Mouse (Mus musculus) liver, embryonic 13.5 days (tissue): ENCODE measurements around the gene Cpd. TPM values are rescaled to one million over a fixed set of nuclear protein-coding genes. Genes with fewer than 3 reads are reported as not detected.
"Not testable (repeated sequence)": the region's sequence is repeated elsewhere in the genome, so short reads cannot be mapped to it uniquely, and the experiment has no call there.

Experiments
- ATAC-seq: fragments of 200-750 bp; cut with Nextera tagmentation; 2 replicates; pipeline ENCODE4 v1.8.0; 2017; ENCODE audit warnings: low read depth, mild to moderate bottlenecking, moderate number of reproducible peaks, moderate library complexity
- DNase-seq: peaks from one replicate; pipeline ENCODE4 v3.0.0; 2022
- H3K27ac ChIP-seq: fragments of 300-500 bp; sonication (generic); 2 replicates; pipeline ENCODE4 v1.5.1; 2015; ENCODE audit warnings: moderate library complexity, mild to moderate bottlenecking, inconsistent platforms
- H3K27me3 ChIP-seq: fragments of 300-500 bp; sonication (generic); 2 replicates; pipeline ENCODE4 v1.6.1; 2015; ENCODE audit warnings: mild to moderate bottlenecking, inconsistent platforms
- H3K36me3 ChIP-seq: fragments of 300-500 bp; sonication (generic); 2 replicates; pipeline ENCODE4 v1.6.1; 2015; ENCODE audit warnings: mild to moderate bottlenecking, inconsistent platforms
- H3K4me1 ChIP-seq: fragments of 300-500 bp; sonication (generic); replicated peaks from 2 replicates; pipeline ENCODE4 v1.6.1; 2015; ENCODE audit warnings: inconsistent platforms
- H3K4me2 ChIP-seq: fragments of 300-500 bp; sonication (generic); 2 replicates; pipeline ENCODE4 v1.6.1; 2015; ENCODE audit warnings: inconsistent platforms, mild to moderate bottlenecking, moderate library complexity
- H3K4me3 ChIP-seq: fragments of 300-500 bp; sonication (generic); replicated peaks from 2 replicates; pipeline ENCODE4 v1.5.1; 2015; ENCODE audit warnings: mild to moderate bottlenecking, inconsistent platforms
- H3K9ac ChIP-seq: fragments of 300-500 bp; sonication (generic); 2 replicates; pipeline ENCODE4 v1.6.1; 2015; ENCODE audit warnings: mild to moderate bottlenecking, inconsistent platforms
- H3K9me3 ChIP-seq: fragments of 300-500 bp; sonication (generic); replicated peaks from 2 replicates; pipeline ENCODE4 v1.6.1; 2016; ENCODE audit warnings: inconsistent platforms
- WGBS: fragments of 180-500 bp; shearing (Covaris S2); methylation state at CpG from one replicate; pipeline ENCODE4 v1.1.7; 2015; ENCODE audit not compliant: insufficient replicate concordance; 5-methylcytosine and 5-hydroxymethylcytosine counted together
- polyA plus RNA-seq: library from polyadenylated mRNA; unstranded; fragments of >200 nt; fragmentation: Nextera tagmentation; extraction: Ambion mirVana; gene quantifications from 2 replicates; pipeline ENCODE4 v1.2.1, GENCODE M21; 2015

Gene Cpd
- polyA plus RNA-seq, 1 experiment from 2014 or later: 4.8 TPM

DNA sequence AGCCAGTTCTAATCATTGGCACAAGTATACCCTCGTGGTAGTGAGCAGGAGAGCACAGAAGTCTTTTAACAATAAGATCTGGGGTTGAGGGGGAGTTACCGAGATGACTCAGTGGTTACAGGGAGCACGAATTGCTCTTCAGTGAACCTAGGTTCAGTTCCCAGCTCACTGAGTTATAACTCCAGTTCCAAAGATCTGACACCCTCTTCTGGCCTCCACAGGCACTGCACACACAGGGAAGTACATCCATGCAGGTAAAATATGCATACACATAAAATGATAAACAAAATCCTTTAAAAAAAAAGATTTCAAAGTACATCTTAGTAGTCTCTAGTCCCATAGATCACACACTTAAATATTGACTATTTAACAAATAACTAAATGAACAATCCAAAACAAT is 29.2 kb downstream of the Cpd start:
- no peaks in the 10 kb centered on the region for H3K27me3 ChIP-seq
- ATAC-seq: no peak
- H3K4me2 ChIP-seq: no peak overlapping the region
- H3K9me3 ChIP-seq: no peaks in the 10 kb centered on the region
- 76% methylated on average over 3 of the region's 3 CpGs for WGBS
- peaks cover 16% of the 10 kb centered on the region; the same call in 1 of the 2 replicates for H3K36me3 ChIP-seq
- H3K4me1 ChIP-seq: peaks cover 26% of the 10 kb centered on the region
- no peak overlapping the region for H3K27ac ChIP-seq
- no peak overlapping the region for H3K9ac ChIP-seq
- H3K4me3 ChIP-seq: no peak overlapping the region
- DNase-seq: no peak

DNA sequence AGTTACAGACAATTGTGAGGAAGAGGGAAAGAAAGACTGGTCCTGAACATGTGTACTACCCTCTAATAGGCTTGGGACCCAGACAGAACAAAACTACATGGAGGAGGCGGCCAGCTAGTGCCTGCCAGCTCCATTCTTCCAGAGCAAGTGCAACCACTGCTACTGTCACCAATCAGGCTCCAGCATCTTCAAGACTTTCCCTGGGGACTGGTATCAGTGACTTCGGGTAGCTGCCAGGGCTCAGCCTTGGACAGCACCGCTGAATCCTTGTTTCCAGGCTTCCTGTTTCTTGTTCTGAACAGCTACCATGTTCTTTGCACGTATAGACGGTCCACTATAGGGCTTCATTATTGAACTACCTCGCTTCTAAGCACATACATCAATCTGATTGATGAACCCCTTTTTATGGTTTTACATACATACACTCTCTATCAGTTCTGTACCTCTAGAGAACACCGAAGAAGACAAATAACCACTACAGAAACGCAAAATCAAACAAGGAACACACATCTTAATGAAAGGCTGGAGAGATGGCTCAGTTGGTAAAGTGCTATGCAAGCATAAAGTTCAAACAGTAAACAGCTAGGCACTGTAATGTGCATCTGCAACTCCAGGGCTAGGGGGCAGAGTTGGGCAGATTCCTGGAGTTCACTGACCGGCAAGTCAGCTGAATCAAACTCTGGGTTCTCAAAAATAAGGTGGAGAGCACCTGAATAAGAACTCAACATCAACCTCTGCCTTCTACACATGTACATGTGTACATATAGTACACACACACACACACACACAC is 35.9 kb downstream of the Cpd start:
- Histone ChIP-seq H3K9ac (no peak overlapping the region), H3K9me3 (no peaks in the 10 kb centered on the region), H3K27ac (no peak overlapping the region), H3K4me1 (no peaks in the 10 kb centered on the region), H3K4me3 (no peak overlapping the region), H3K4me2 (no peak overlapping the region), H3K27me3 (no peaks in the 10 kb centered on the region), H3K36me3 (peaks cover 53% of the 10 kb centered on the region)
- 76% methylated on average over 9 of the region's 9 CpGs for WGBS
- ATAC-seq (no peak), DNase-seq (no peak)

DNA sequence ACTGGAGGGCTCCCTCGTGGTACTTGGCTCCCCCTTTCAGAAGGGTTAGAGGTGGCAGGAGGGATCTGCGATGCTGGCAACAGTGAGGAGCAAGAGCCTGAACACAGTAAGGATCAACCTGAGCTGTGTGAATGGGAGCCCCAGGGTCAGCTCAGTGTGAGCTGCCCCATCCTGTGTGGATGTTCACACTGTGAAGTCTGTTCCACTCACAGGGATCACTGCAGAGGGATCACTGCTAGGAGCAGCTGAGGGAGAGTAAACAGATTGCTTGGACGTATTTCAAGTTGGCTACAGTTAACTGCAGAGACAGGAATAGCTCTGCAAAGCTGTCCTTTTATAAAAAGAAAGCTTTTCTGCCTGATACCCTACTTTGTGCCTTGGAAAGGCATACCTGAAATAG is 37.4 kb downstream of the Cpd start:
- Histone ChIP-seq H3K27me3 (no peaks in the 10 kb centered on the region), H3K4me2 (no peak overlapping the region), H3K4me1 (no peaks in the 10 kb centered on the region), H3K36me3 (peaks cover 64% of the 10 kb centered on the region), H3K9me3 (no peaks in the 10 kb centered on the region), H3K4me3 (no peak overlapping the region), H3K27ac (no peak overlapping the region), H3K9ac (no peak overlapping the region)
- 67% methylated on average over 3 of the region's 3 CpGs for WGBS
- ATAC-seq (no peak), DNase-seq (no peak)

GRCm38 (mm10) chr11:76808550-76808949 is 38.3 kb downstream of the Cpd start:
- 84% methylated on average over 7 of the region's 7 CpGs for WGBS
- no peak for DNase-seq
- Histone ChIP-seq H3K4me3 (no peak overlapping the region), H3K9ac (no peak overlapping the region), H3K36me3 (peaks cover 61% of the 10 kb centered on the region), H3K27ac (no peak overlapping the region), H3K4me1 (no peaks in the 10 kb centered on the region), H3K4me2 (no peak overlapping the region), H3K9me3 (no peaks in the 10 kb centered on the region), H3K27me3 (no peaks in the 10 kb centered on the region)
- ATAC-seq: no peak

DNA sequence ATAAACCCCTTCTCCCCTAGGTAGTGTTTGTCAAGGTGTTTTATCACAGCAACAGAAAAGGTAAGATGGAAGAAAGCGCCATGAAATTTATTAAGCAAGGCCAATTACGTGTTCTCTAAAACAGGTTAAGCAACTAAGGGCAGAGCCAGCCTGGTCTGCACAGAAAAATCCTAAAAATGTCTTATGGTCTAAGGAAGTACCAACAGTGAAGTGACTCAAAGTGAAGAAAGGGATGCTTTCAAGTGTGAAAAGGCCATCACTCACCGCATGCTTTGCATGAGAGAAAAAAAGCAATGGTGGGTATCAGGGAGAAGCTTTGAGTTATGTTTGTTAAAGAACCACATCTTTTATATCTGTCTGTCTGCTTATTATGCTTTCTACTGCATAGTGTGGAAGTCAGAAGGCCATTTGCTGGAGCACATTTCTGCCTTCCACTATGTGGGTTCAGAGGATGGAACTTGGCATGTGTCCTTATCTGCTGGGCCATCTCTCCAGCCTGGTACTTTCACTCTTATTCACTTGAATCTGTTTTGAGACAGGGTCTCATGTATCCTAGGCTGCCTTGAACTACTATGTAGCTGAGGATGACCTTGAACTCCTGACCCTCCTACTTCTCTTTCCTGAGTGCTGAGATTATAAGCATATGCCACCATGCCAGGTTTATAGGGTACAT is 39.7 kb downstream of the Cpd start:
- H3K27ac ChIP-seq: no peak overlapping the region
- H3K9me3 ChIP-seq: no peaks in the 10 kb centered on the region
- H3K4me3 ChIP-seq: no peak overlapping the region
- no peak overlapping the region for H3K4me2 ChIP-seq
- no peak for DNase-seq
- H3K4me1 ChIP-seq: no peaks in the 10 kb centered on the region
- H3K36me3 ChIP-seq: peaks cover 67% of the 10 kb centered on the region
- 88% methylated on average over 3 of the region's 3 CpGs for WGBS
- no peak for ATAC-seq
- no peak overlapping the region for H3K9ac ChIP-seq
- H3K27me3 ChIP-seq: no peaks in the 10 kb centered on the region

DNA sequence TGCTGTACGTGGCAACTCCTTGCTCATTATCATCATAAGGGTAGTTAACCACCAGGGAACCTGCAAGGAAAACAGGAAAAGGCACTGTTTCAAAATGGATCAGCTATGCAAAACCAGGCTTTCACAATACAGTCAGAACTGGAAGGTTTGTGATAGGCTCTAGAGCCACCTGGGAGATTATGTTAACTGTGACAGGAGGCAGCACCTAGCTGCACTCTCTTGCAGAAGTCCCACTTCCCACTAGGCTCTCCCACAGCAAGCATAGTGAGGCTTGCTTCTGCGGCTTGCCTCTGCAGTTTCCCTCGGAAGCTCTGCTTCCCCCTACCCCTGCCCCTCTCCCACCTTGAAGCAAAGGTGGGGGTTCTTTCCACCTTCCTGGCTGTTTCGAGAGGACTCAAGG is 40.8 kb downstream of the Cpd start:
- H3K27ac ChIP-seq: no peak overlapping the region
- no peak overlapping the region for H3K4me2 ChIP-seq
- H3K36me3 ChIP-seq: peaks cover 74% of the 10 kb centered on the region
- H3K9ac ChIP-seq: no peak overlapping the region
- ATAC-seq (no peak), DNase-seq (no peak)
- no peaks in the 10 kb centered on the region for H3K9me3 ChIP-seq
- no peaks in the 10 kb centered on the region for H3K27me3 ChIP-seq
- H3K4me3 ChIP-seq: no peak overlapping the region
- H3K4me1 ChIP-seq: no peaks in the 10 kb centered on the region
- WGBS: 72% methylated on average over 4 of the region's 4 CpGs

GRCm38 (mm10) chr11:76805072-76805471 is 41.7 kb downstream of the Cpd start:
- H3K9ac ChIP-seq, H3K9me3 ChIP-seq, DNase-seq, H3K4me3 ChIP-seq, ATAC-seq, H3K4me2 ChIP-seq, H3K27ac ChIP-seq, H3K27me3 ChIP-seq, H3K4me1 ChIP-seq: not testable (repeated sequence)
- WGBS: 77% methylated on average over 4 of the region's 4 CpGs
- peaks cover 71% of the 10 kb centered on the region for H3K36me3 ChIP-seq

GRCm38 (mm10) chr11:76803266-76803665 is 43.6 kb downstream of the Cpd start:
- ATAC-seq (no peak), DNase-seq (no peak)
- no peaks in the 10 kb centered on the region for H3K4me1 ChIP-seq
- H3K27ac ChIP-seq: no peak overlapping the region
- H3K4me2 ChIP-seq: no peak overlapping the region
- WGBS: 74% methylated on average over 3 of the region's 3 CpGs
- H3K27me3 ChIP-seq: no peaks in the 10 kb centered on the region
- H3K9ac ChIP-seq: no peak overlapping the region
- H3K4me3 ChIP-seq: no peak overlapping the region
- no peaks in the 10 kb centered on the region for H3K9me3 ChIP-seq
- peaks cover 68% of the 10 kb centered on the region for H3K36me3 ChIP-seq

DNA sequence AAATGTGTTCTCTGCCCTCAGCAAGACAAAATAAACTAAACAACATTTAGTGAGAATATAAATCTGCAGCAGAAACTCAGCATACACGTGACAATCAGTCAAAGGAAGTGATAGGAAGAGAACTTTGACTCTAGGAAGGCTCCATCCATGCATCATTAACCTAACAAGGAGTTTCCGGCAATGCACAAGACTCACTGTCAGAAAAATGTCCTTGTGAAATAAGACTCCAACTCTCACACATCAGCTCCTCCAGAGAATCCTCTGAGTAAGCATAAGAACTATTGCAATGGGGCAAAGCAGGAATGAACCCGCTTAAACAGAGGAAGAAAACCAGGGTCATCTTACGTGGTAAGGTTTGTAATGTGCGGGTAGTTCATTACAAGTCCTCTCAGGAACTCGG is 49.6 kb downstream of the Cpd start:
- whole genome bisulfite sequencing: 83% methylated on average over 6 of the region's 6 CpGs

DNA sequence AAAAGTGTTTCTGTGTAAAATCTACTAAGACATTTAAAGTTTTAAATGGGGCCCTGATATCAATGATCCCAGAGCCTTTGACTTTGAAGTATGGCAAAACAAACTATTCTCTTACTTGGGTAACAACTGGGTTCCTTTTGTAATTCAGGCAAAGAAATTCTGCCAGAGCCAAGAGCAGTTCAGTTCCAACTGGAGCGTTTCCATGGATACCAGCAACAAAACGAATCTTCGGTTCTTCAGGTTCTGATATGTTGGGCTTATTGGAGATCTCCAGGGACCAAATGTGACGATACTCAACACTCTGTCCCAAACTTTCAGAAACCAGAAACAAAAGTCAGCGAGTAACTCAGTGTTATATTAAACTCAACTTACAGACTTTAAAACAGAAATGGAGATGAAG is 51.5 kb downstream of the Cpd start:
- Histone ChIP-seq H3K36me3 (peaks cover 69% of the 10 kb centered on the region), H3K4me3 (no peak overlapping the region), H3K9me3 (no peaks in the 10 kb centered on the region), H3K27me3 (no peaks in the 10 kb centered on the region), H3K27ac (no peak overlapping the region), H3K9ac (no peak overlapping the region), H3K4me2 (no peak overlapping the region), H3K4me1 (no peaks in the 10 kb centered on the region)
- ATAC-seq (no peak), DNase-seq (no peak)
- 82% methylated on average over 5 of the region's 5 CpGs for WGBS

More for the DNA sequence above, 49.6 kb downstream of the Cpd start:
- no peak overlapping the region for H3K27ac ChIP-seq
- ATAC-seq: no peak
- no peak for DNase-seq
- peaks cover 65% of the 10 kb centered on the region for H3K36me3 ChIP-seq
- H3K27me3 ChIP-seq: no peaks in the 10 kb centered on the region
- H3K9me3 ChIP-seq: no peaks in the 10 kb centered on the region
- no peak overlapping the region for H3K9ac ChIP-seq
- no peak overlapping the region for H3K4me3 ChIP-seq
- no peaks in the 10 kb centered on the region for H3K4me1 ChIP-seq
- no peak overlapping the region for H3K4me2 ChIP-seq

DNA sequence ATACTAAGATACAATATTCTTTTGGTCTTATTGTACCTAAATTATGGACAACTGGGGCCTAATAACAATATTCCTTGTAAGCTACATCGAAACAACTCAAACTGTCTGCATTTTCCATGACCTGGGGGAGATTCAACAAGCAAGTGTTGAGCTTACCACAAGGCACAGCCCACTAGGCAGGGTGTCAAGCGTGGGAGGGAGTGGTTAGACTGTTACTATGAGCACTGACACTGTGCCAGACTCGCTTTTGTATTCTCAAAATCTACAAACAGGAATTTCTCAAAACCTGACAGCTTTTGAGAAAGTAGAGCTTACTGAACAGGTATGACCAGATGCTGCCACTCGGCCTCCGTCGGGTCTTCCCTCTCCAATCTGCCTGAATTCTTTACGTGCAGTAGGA is 55.5 kb downstream of the Cpd start:
- WGBS: 87% methylated on average over 7 of the region's 7 CpGs

GRCm38 (mm10) chr11:76789252-76789651 is 57.6 kb downstream of the Cpd start:
- no peak overlapping the region for H3K4me2 ChIP-seq
- H3K9me3 ChIP-seq: no peaks in the 10 kb centered on the region
- no peaks in the 10 kb centered on the region for H3K4me1 ChIP-seq
- ATAC-seq (no peak), DNase-seq (peak; percentile 8)
- WGBS: 95% methylated on average over 1 of the region's 1 CpGs
- H3K27me3 ChIP-seq: no peaks in the 10 kb centered on the region
- no peak overlapping the region for H3K27ac ChIP-seq
- H3K9ac ChIP-seq: no peak overlapping the region
- no peak overlapping the region for H3K4me3 ChIP-seq
- peaks cover 68% of the 10 kb centered on the region for H3K36me3 ChIP-seq

More for the DNA sequence above, 55.5 kb downstream of the Cpd start:
- Histone ChIP-seq H3K4me2 (no peak overlapping the region), H3K4me1 (no peaks in the 10 kb centered on the region), H3K9me3 (no peaks in the 10 kb centered on the region), H3K27ac (no peak overlapping the region), H3K36me3 (peaks cover 57% of the 10 kb centered on the region), H3K27me3 (no peaks in the 10 kb centered on the region), H3K9ac (no peak overlapping the region), H3K4me3 (no peak overlapping the region)
- DNase-seq (no peak), ATAC-seq (no peak)
